Mouse (Mus musculus) lung, postnatal 25 days (tissue): ENCODE results near the gene Gria1.
A peak's percentile ranks its signal among the peaks of the same experiment; 100 is the strongest.

Experiments used
- DNase-seq: peaks from one replicate; pipeline ENCODE4 v3.0.0; 2022; ENCODE audit warnings: low spot score

The Gria1 gene

GRCm38 (mm10) chr11:57011024-57011690, at the start of gene Gria1:
Gene Gria1 (plus strand): TSS chr11:57011387.
- DNase-seq = no peak

GRCm38 (mm10) chr11:56961751-56962150, 49.4 kb upstream of the Gria1 start:
- DNase-seq = no peak

GRCm38 (mm10) chr11:56972814-56973213, 38.4 kb upstream of the Gria1 start:
- DNase-seq = no peak

DNA sequence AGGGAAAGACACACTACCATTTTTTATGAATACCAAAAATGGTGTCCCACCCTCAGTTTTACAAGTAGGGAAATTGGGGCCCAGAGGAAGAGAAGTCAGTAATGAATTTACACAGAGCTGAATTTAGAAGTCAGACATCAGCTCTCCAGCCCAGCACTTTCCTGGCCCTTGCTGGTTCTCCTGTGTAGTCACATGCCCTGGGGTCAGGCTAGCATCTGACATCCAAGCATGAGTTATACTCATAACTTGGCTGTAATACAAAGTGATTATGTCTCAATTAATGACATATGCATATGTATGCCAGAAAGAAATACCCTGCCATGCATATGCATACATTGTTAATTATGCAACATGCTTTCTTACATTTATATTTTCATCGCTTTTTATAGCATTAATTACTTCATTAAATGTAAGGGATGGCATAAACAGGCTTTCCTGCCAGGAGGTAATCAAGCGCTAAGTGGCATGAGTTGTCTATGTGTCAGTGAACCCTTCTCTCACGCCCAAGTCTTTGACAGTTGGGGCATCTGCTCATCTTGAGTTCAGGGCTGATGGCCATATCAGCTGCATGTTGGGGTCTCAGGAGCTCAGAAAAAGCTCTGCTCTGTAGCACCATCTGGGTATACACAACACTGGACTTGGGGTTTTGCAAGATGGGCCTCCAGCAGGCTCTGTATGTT, 26.7 kb upstream of the Gria1 start:
- DNase-seq = no peak

DNA sequence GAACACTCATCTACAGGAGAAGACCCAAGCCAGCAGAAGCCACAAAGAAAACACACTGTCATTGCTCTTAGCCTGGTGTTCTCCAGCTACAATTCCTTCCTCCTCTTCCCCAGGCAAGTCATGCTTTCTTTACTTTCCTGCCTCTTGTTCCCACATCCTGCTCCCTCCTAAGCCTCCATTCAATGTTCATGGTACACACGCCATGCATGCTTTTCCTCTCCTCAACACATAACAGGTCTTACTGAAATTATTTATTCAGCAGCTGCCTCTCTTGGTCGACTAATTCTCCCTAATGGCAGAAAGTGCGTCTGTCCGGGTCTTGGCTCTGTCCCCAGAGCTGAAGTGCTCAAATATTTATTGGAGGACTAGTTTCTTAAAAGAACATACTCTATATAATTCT, 25.7 kb upstream of the Gria1 start:
- no peak for DNase-seq

GRCm38 (mm10) chr11:56999601-57000001, 11.6 kb upstream of the Gria1 start:
- peak; percentile 10 for DNase-seq

DNA sequence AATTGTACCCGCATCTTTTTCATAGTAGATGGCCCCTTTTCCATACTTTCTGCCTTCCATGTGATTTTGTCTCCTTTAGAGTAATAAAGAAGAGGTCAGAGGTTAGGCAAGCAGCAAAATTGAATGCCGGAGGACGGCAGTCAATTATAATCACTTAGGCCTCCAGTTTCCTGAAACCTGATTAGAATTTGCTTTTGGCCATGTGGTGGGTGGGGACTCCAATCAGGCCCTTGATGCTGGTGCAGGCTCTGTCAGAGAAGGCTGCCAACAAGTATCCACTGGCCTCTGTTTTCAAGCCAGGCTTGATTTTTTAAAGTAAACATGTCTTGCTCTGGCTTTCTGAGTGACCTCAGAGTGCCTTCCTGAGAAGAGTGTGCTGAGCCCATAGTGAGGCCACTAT, 6.6 kb upstream of the Gria1 start:
- no peak for DNase-seq

DNA sequence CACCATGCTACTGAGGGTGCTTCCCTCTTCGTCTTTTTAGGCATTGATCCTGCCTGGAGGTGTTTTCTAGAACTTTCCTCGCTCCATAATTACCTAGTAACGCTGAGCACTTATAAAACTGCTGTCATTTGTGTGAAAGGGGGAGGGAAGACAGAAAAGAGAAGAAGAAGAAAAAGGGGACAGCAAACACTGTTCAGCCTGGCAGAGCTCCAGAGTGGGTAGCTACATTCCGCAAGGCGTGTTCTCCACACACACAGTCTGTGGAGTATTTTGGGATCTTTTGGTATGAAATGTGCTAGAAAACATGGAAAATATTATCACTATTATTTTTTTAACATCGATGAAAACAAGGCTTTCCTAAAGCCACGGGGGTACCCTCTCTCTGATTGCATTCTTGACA, 5.8 kb upstream of the Gria1 start:
- DNase-seq = no peak

DNA sequence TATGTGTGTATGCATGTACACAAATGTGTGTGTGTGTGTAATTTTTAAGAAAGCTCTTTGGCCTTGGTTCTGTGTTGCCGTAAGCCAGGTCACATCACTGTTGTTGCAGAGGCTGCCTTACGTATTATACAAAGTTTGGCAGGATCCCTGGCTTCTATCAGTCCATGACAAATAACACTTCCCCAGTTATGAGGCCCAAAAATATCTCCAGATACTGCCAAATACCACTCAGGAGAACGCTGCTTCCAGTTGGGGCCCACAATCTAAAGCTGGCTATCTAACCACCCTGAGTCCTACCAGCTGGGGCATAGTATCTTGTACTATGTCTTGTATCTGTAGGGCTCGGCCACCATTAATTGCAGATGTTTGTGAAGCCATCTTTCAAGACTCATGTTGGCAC, 3.4 kb upstream of the Gria1 start:
- no peak for DNase-seq

DNA sequence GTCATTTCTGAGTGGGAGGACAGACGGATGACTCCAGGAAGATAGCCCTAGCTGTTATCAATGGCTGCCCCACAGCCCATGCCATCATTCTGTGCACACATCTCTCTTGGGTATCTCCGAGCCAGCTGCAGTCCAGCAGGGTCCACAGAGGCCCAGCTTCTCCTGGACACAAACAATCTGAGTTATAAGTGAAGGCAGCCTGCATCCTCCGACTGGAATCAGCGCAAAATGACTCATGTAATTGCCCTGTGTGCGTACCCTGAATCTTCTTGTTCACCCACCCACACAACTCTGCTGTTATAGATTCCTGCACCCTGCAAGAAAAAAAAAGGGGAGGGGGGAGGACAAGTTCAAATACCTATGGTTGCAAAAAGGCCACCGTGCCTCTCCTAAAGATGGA, 576 bp upstream of the Gria1 start:
- DNase-seq = no peak

- no peak for DNase-seq
Measured at GRCm38 (mm10) chr11:57011691-57012039, 478 bp downstream of the Gria1 start.

GRCm38 (mm10) chr11:57012287-57012921, 1.2 kb downstream of the Gria1 start:
- no peak for DNase-seq

- no peak for DNase-seq
Measured at GRCm38 (mm10) chr11:57013464-57014190, 2.4 kb downstream of the Gria1 start.

DNA sequence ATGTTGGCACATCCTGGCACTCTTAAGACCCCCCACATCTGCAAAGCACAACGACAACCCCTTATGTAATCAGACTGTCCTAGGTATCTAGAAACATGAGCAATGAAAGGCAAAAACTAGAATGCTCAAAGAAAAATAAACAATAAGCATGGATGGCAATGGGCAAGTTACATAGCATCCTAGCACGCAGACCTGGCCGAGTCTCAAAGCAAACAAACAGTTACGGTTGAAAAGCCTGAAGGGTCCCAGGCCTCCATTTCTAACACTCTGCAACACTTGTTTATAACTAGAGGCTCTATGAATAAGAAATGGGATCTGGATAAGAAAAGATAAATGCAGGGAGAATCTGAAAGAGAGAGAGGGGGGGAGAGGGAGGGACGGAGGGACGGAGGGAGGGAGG, 3.2 kb downstream of the Gria1 start:
- DNase-seq = no peak

DNA sequence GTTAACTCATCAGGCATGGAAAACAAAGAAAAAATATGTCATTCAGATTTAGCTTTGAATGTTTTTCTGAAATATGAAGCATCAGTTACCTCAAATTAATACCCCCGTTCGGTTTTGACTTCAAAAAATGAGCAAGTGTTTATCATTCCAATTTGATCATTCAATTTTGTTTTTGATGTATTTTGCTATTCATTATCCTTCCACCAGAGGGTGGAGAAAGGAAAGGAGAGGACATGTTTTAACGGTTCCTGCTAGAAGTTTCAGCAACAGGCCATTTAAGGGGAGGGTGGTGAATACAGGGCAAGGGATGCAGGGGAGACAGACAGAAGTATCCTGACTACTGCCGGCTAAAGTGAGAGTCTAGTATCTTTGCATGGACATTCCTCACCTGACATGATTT, 7.3 kb downstream of the Gria1 start:
- DNase-seq = no peak

DNA sequence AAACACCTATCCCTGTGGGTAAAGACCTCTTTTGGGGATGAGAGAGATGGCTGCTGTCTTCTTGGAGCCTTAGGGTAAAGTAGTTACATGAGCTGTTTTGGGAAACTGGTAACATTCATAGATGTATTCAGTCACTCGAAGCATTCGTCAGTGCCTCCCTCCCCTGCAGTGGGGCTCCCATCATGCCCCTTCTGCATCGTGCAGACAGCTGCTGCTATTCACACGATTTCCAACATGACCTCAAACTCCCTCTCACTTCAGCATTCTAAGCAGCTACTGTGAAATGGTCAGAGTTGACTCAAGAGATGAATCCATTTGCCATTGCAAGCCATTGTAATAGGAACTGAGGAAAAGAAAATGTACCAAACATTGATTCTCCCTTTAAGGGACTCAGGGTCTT, 11.2 kb downstream of the Gria1 start:
- DNase-seq = no peak

DNA sequence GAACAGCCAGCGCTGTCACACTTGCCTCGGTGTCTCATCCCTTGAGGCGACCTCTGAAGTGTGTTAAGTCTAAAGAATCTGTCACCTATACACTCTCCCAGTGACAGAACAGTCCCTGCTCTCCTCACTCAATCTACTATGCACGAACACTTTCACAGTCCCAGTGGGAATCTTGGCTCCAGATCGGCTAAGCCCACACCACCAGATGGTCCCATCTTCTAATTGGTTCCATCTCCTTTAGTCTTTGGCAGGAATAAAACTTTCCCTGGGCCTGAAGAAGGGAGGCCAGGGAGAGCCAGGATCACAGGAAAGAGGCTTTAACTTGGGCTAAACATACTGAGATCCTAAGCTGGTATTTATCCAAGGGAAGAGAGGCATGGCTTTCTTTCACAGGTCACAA, 19.3 kb downstream of the Gria1 start:
- no peak for DNase-seq

DNA sequence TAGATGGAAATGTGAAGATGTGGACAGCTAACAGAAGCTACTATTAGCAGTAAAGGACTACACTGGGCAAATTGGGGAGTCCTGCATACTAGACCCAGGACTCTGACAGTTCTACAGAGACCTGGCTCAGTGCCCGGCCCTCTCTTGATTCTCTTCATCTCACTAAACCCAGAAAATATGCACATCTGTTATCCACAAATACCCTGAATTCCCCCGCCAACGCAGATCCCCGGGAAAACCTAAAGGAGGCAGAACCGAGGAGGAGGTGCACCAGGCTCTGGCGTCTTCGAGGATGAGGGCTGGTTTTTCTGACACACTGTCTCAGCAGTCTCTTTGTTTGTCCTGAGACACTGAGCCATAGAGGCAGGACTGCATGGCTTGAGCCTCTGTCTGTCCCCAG, 27.6 kb downstream of the Gria1 start:
- no peak for DNase-seq

- DNase-seq = no peak
Measured at GRCm38 (mm10) chr11:57039306-57039705, 28.1 kb downstream of the Gria1 start.

- no peak for DNase-seq
Measured at GRCm38 (mm10) chr11:57042057-57042456, 30.9 kb downstream of the Gria1 start.

DNA sequence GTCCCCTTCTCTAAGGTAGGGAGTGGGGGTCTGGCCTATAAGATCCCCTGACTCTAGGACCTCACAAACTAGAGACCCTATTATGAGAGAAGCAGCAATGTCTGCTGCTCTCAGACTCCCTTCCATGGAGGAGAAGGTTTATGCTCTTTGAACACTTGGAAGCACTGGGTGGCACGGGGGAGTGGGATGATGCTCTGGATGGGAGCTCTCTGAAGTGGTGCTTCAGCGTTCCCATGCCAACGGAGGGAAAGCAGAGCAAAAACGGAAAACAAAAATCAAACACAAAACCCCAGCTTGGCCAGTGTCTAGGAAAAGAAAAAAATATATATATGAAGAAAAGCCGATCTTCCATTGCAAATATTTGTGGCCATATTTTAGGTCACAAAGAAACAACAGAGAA, 33.0 kb downstream of the Gria1 start:
- DNase-seq = no peak

DNA sequence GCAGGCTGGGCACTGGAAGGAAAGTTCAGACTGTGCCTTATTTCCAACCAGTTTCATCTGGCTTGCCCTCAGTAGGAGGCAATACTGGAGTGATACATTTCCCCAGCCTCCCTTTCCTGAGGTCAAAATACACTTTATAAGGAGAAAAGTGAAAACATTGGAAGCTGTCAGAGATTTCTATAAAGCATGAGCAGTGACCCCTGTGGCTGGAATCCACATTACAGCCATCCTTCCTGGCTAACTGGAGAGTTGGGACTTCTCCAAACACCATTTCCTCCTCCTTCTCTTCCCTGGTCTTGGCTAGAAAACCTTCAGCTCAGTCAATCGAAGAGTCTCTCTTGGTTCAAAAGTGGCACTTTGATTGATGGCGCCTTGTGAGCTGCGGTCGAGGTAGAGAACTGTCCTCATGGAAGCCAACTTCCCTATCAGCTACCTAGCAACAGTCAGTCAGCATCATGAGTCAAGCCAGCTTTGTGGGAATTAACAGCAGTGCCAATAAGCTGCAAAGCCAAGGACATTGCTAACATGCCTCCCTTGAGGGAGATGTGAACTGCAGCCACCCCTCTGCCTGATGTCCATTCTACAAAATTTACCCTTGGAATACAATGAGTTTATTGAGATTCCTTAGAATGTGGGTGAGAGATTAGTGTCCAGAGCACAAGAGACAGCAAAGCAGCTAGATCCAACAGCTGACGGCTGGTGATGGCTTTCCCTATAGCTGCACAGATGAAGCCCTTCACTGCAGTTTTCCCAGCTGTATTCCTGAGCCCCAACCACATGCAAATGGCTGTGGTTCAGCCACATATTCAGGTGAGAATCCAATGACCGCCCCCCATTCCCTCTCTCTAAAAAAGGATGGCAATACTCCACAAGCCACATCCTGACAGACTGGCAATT, 40.7 kb downstream of the Gria1 start:
- DNase-seq = peak; percentile 10
